ENCODE assay signal across 9 mouse cellular contexts in the genomic region with DNA sequence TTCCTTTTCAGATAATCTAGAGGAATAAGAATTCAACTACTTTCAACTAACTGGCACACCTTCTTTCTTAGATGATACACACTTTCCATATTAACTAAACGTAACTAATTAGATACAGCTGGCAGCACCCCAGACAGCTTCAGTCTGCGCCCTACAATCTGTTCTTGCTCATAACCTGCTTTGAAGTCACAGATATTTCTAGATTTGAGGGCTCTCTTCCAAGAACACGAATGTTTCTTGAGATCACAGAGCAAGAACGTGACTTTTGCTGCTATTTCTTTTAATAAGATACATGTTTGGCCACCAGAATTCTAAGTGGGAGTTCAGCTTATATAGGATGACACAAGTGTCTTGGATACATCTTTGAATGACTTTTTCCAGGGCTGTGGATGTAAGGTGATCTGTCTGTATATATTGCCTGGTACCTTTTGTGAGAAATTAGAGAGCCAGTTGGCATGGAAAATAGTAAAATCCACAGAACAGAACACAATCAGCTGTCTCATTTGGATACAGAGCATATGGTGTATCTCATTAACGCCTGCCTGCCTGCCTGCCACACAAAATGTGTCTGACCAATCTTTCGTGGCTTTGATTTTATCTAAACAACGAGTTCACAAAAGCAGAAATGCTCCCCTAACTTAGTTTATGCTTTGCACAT.
A peak's percentile ranks its signal among the peaks of the same experiment; 100 is the strongest.
DNase-seq lines count a peak whose midpoint lies in the region; ATAC-seq lines count a peak whose summit lies in the region.
"Had no signal": no experiment of that assay in that cellular context is flagged by ENCODE, and none has a peak within 500 bp of the region (broad histone marks: within the 10 kb centered on the region; RNA-seq: fewer than 3 reads in every experiment).

No protein-coding gene starts in this region.

- peak overlapping the region; percentile 20 for H3K4me2 ChIP-seq in forebrain, embryonic 15.5 days (replicated peaks)

- 27% methylated on average over 7 of the region's 7 CpGs for WGBS in forebrain, embryonic 15.5 days

- H3K27ac ChIP-seq in forebrain, embryonic 15.5 days (replicated peaks) = peak overlapping the region; percentile 93

- H3K4me1 ChIP-seq in forebrain, embryonic 15.5 days = peaks cover 34% of the 10 kb centered on the region

- no peaks in the 10 kb centered on the region for H3K27me3 ChIP-seq in forebrain, embryonic 15.5 days

- H3K4me3 ChIP-seq in forebrain, embryonic 15.5 days = no peak overlapping the region

- no peaks in the 10 kb centered on the region for H3K36me3 ChIP-seq in forebrain, embryonic 15.5 days

- peak; percentile 31 to 71 for DNase-seq in frontal cortex, adult 2 months (ENCODE audit: extremely low spot score in 1 of 2, low spot score in 1 of 2)
- no peak for DNase-seq in frontal cortex, postnatal 14 days (ENCODE audit: low spot score in 2 of 2)
- DNase-seq in cerebellum, adult 11 months = peak; percentile 55
- peak; percentile 44 for DNase-seq in left cerebral cortex, postnatal 4 days
- no peak for DNase-seq in urinary bladder, postnatal 36 days (ENCODE audit: low spot score in 2 of 2)
- no peak for DNase-seq in adrenal gland, postnatal 36 days
- DNase-seq: kidney, adult 9 months had no signal

- intact Hi-C loops in left cerebral cortex, postnatal 4 days (cut with DNase I) = no loop called here

- no peaks in the 10 kb centered on the region for H3K9me3 ChIP-seq in forebrain, embryonic 15.5 days

- no peak overlapping the region for H3K9ac ChIP-seq in forebrain, embryonic 15.5 days (replicated peaks)

- ATAC-seq in forebrain, embryonic 15.5 days (replicated peaks) = peak; percentile 87
- no peak for ATAC-seq in monocyte, adult 5-6 weeks (replicated peaks; ENCODE audit: insufficient number of reproducible peaks, low FRiP score, low TSS enrichment, poor library complexity, severe bottlenecking)

Comparison
In these comparisons a context has a peak if more than half of its experiments do, and no peak if none do; other contexts are left out.
1. DNase-seq: peak in frontal cortex, adult 2 months (2 of 2), cerebellum, adult 11 months (single experiment) and left cerebral cortex, postnatal 4 days (single experiment); none in frontal cortex, postnatal 14 days (0 of 2), urinary bladder, postnatal 36 days (0 of 2) and adrenal gland, postnatal 36 days (0 of 2).